Mouse (Mus musculus) limb, embryonic 15.5 days (tissue): ENCODE measurements around the gene Evi5l. TPM values are rescaled to one million over a fixed set of nuclear protein-coding genes. Genes with fewer than 3 reads are reported as not detected.

Source experiments
- ATAC-seq: fragments of 200-750 bp; cut with Nextera tagmentation; 2 replicates; pipeline ENCODE4 v1.8.0; 2017; ENCODE audit warnings: low read depth, moderate TSS enrichment; ENCODE audit not compliant: insufficient number of reproducible peaks, low FRiP score, low TSS enrichment
- H3K27ac ChIP-seq: fragments of 300-500 bp; sonication (generic); 2 replicates; pipeline ENCODE4 v1.5.1; 2015; ENCODE audit warnings: moderate library complexity, mild to moderate bottlenecking, inconsistent platforms
- H3K27me3 ChIP-seq: fragments of 300-500 bp; sonication (generic); 2 replicates; pipeline ENCODE4 v1.6.1; 2015; ENCODE audit warnings: inconsistent platforms
- H3K36me3 ChIP-seq: fragments of 300-500 bp; sonication (generic); 2 replicates; pipeline ENCODE4 v1.6.1; 2015; ENCODE audit warnings: inconsistent platforms
- H3K4me1 ChIP-seq: fragments of 300-500 bp; sonication (generic); 2 replicates; pipeline ENCODE4 v1.6.1; 2015; ENCODE audit warnings: inconsistent platforms
- H3K4me2 ChIP-seq: fragments of 300-500 bp; sonication (generic); 2 replicates; pipeline ENCODE4 v1.6.1; 2015; ENCODE audit warnings: mild to moderate bottlenecking, inconsistent platforms
- H3K4me3 ChIP-seq: fragments of 300-500 bp; sonication (generic); 2 replicates; pipeline ENCODE4 v1.5.1; 2015; ENCODE audit warnings: mild to moderate bottlenecking, inconsistent platforms
- H3K9ac ChIP-seq: fragments of 300-500 bp; sonication (generic); 2 replicates; pipeline ENCODE4 v1.6.1; 2015; ENCODE audit warnings: inconsistent platforms
- H3K9me3 ChIP-seq: fragments of 300-500 bp; sonication (generic); 2 replicates; pipeline ENCODE4 v1.6.1; 2016; ENCODE audit warnings: inconsistent platforms
- WGBS: fragments of 180-500 bp; shearing (Covaris S2); methylation state at CpG from one replicate; pipeline ENCODE4 v1.1.7; 2015; 5-methylcytosine and 5-hydroxymethylcytosine counted together
- polyA plus RNA-seq: library from polyadenylated mRNA; unstranded; fragments of >200 nt; fragmentation: Nextera tagmentation; extraction: Ambion mirVana; gene quantifications from 2 replicates; pipeline ENCODE4 v1.2.1, GENCODE M21; 2015

Evi5l gene
- polyA plus RNA-seq, 1 experiment from 2014 or later = 28.7 TPM

GRCm38 (mm10) chr8:4174018-4174417 lies 7.7 kb downstream of the Evi5l start:
- Histone ChIP-seq H3K4me2 (no peak overlapping the region), H3K27ac (no peak overlapping the region), H3K9ac (no peak overlapping the region), H3K4me1 (no peaks in the 10 kb centered on the region), H3K27me3 (no peaks in the 10 kb centered on the region), H3K4me3 (no peak overlapping the region), H3K9me3 (no peaks in the 10 kb centered on the region), H3K36me3 (peaks cover 3% of the 10 kb centered on the region)
- no peak for ATAC-seq
- 58% methylated on average over 2 of the region's 2 CpGs for WGBS

GRCm38 (mm10) chr8:4183409-4183808 lies 17.0 kb downstream of the Evi5l start:
- no peak overlapping the region for H3K9ac ChIP-seq
- WGBS = 85% methylated on average over 8 of the region's 8 CpGs
- no peaks in the 10 kb centered on the region for H3K27me3 ChIP-seq
- H3K4me1 ChIP-seq = no peaks in the 10 kb centered on the region
- H3K27ac ChIP-seq = no peak overlapping the region
- no peak overlapping the region for H3K4me3 ChIP-seq
- H3K36me3 ChIP-seq = peaks cover 37% of the 10 kb centered on the region
- H3K9me3 ChIP-seq = no peaks in the 10 kb centered on the region
- H3K4me2 ChIP-seq = no peak overlapping the region
- no peak for ATAC-seq

DNA sequence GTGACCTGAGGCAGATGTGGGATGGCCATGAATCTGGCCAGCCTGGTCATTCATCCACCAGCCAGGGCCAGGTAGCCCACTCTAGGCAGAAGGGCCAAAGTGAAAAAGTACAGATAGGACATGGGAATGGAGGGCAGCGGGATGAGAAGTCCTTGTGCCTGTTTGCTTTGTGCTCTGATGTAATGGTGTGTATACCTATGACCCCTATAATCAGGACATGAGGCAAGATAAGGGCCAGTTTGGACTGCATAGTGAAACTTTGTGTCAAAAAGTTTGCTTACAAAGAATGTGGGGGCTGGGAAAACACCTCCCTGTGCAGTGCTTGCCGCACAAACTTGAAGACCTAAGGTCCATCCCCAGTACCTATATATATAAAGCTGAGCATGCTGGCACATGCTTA lies 19.8 kb downstream of the Evi5l start:
- Histone ChIP-seq H3K9me3 (no peaks in the 10 kb centered on the region), H3K27ac (no peak overlapping the region), H3K4me3 (no peak overlapping the region), H3K27me3 (no peaks in the 10 kb centered on the region), H3K4me2 (no peak overlapping the region), H3K4me1 (no peaks in the 10 kb centered on the region), H3K9ac (no peak overlapping the region), H3K36me3 (peaks cover 49% of the 10 kb centered on the region)
- ATAC-seq = no peak
- 93% methylated on average over 2 of the region's 2 CpGs for WGBS

DNA sequence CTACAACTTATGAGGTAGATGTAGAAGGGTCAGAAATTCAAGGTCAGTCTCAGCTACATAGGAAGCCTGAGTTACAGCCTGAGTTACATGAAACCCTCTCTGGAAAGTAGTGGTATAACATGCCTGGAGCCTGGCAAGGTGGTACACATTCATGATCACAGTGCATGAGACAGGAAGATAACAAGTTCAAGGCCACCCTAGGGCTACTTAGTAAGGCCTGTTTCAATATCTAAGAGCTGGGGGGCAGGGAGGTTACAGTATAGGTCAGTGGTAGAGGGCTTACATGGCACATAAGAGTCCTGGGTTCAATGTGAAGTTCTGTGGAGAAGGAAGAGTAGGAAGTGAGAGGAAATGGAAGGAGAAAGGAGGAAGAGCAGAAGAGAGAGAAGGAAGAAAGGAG lies 22.2 kb downstream of the Evi5l start:
- H3K4me3 ChIP-seq = no peak overlapping the region
- H3K27ac ChIP-seq = no peak overlapping the region
- H3K36me3 ChIP-seq = peaks cover 54% of the 10 kb centered on the region
- no peak overlapping the region for H3K9ac ChIP-seq
- no peak overlapping the region for H3K4me2 ChIP-seq
- H3K27me3 ChIP-seq = no peaks in the 10 kb centered on the region
- H3K4me1 ChIP-seq = peaks cover 4% of the 10 kb centered on the region
- ATAC-seq = no peak
- no peaks in the 10 kb centered on the region for H3K9me3 ChIP-seq

GRCm38 (mm10) chr8:4189031-4189722 lies 22.8 kb downstream of the Evi5l start:
- no peak overlapping the region for H3K9ac ChIP-seq
- H3K36me3 ChIP-seq = peaks cover 54% of the 10 kb centered on the region

DNA sequence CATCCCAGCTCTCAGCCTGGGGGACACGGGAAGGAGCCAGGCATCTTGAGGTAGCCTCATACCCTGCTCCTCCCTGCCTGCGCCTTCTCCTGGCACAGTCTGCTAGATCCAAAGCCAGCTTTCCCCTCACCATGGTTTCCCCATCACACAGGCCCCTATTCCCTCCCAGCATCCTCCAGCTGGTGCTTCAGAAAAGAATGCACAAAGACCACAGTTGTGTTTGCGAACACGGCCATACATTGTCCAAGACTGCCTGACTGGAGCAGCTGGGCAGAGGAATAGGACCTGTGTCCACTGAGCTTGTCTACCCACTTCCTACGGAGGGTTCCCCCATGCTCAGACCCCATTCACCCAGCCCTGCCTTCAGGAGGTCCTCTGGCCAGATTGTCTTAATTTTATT lies 25.9 kb downstream of the Evi5l start:
- H3K4me3 ChIP-seq = no peak overlapping the region
- peaks cover 4% of the 10 kb centered on the region for H3K4me1 ChIP-seq
- H3K4me2 ChIP-seq = no peak overlapping the region
- no peaks in the 10 kb centered on the region for H3K27me3 ChIP-seq
- 69% methylated on average over 5 of the region's 5 CpGs for WGBS
- no peak for ATAC-seq
- H3K27ac ChIP-seq = no peak overlapping the region
- H3K9ac ChIP-seq = no peak overlapping the region
- H3K36me3 ChIP-seq = peaks cover 48% of the 10 kb centered on the region
- no peaks in the 10 kb centered on the region for H3K9me3 ChIP-seq

More at GRCm38 (mm10) chr8:4189031-4189722, 22.8 kb downstream of the Evi5l start:
- H3K27ac ChIP-seq = no peak overlapping the region
- no peak overlapping the region for H3K4me2 ChIP-seq
- H3K27me3 ChIP-seq = no peaks in the 10 kb centered on the region
- no peak overlapping the region for H3K4me3 ChIP-seq
- no peak for ATAC-seq
- 22% methylated on average over 3 of the region's 3 CpGs for WGBS
- peaks cover 4% of the 10 kb centered on the region for H3K4me1 ChIP-seq
- no peaks in the 10 kb centered on the region for H3K9me3 ChIP-seq

DNA sequence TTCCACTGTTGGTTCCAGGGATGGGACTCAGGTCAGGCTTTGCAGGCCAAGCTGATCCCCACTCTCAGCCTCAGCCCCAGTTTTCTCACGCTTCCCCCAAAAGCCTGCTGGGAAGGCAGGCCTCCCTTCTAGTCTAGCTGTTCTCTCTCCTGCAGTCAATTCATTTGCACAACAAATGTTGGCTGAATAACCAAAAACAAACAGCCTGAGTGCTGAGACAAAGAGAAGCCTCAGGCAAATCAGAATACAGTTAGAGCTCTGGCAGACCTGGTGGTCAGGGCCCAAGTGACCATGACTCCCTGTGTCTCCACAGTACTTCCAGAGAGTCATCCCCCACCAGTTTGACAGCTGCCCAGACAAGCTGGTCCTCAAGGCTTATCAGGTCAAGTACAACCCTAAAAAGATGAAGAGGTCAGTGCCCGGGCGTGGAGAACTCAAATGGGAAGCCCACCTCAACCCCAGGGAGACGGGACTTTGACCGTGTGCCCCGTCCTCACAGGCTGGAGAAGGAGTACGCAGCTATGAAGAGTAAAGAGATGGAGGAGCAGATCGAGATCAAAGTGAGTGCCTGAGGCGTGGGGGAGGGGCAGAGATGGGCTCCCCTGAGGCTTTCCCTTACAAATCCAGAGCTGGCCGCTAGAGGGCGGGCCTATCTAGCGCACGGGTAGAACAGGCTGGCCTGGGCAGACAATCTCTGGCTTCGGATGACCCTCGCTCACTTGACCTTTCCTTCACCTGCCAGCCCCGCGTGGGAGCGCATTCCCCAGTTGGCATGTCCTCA lies 26.6 kb downstream of the Evi5l start:
- Histone ChIP-seq H3K27me3 (no peaks in the 10 kb centered on the region), H3K27ac (no peak overlapping the region), H3K4me3 (no peak overlapping the region), H3K36me3 (peaks cover 44% of the 10 kb centered on the region), H3K4me1 (peaks cover 4% of the 10 kb centered on the region), H3K9ac (no peak overlapping the region), H3K4me2 (no peak overlapping the region), H3K9me3 (no peaks in the 10 kb centered on the region)
- 13% methylated on average over 18 of the region's 18 CpGs for WGBS
- no peak for ATAC-seq

DNA sequence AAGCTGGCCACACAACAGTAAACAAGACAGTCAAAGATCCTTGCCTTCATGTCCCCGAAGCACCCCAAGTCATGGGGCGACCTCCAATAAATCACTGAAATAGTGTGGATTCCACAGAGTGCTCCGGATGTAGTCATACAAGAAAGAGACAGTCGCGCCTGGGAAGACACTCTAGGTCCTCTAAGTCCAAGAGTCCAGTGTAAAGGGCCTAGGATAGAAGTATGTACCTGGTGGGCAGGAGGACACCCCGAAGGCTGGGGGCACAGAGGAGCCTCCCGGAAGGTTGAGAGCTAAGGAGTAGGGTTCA lies 27.2 kb downstream of the Evi5l start:
- H3K4me3 ChIP-seq = no peak overlapping the region
- no peaks in the 10 kb centered on the region for H3K27me3 ChIP-seq
- H3K9me3 ChIP-seq = no peaks in the 10 kb centered on the region
- peaks cover 4% of the 10 kb centered on the region for H3K4me1 ChIP-seq
- peaks cover 39% of the 10 kb centered on the region for H3K36me3 ChIP-seq
- no peak overlapping the region for H3K4me2 ChIP-seq
- H3K9ac ChIP-seq = no peak overlapping the region
- no peak overlapping the region for H3K27ac ChIP-seq
- ATAC-seq = no peak
- WGBS = 50% methylated on average over 7 of the region's 7 CpGs

DNA sequence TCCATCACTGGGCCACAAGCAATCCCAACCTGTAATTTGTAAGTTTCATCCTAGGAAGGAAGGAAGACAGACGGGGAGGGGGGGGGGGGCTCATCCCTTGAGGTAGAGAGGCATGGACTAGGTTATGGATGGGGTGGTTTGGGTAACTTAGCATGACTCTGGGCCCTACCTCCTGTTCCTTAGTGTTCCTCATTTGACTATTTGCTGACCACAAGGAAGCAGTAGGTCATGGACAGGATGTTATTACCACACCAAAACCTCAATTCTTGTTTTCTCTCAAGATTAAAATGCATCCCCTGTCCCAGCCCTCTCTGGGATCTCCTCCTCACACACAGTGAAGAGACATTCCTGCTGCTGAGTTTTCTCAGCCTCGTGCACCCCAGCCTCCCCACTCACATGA lies 35.0 kb downstream of the Evi5l start:
- H3K27ac ChIP-seq = no peak overlapping the region

DNA sequence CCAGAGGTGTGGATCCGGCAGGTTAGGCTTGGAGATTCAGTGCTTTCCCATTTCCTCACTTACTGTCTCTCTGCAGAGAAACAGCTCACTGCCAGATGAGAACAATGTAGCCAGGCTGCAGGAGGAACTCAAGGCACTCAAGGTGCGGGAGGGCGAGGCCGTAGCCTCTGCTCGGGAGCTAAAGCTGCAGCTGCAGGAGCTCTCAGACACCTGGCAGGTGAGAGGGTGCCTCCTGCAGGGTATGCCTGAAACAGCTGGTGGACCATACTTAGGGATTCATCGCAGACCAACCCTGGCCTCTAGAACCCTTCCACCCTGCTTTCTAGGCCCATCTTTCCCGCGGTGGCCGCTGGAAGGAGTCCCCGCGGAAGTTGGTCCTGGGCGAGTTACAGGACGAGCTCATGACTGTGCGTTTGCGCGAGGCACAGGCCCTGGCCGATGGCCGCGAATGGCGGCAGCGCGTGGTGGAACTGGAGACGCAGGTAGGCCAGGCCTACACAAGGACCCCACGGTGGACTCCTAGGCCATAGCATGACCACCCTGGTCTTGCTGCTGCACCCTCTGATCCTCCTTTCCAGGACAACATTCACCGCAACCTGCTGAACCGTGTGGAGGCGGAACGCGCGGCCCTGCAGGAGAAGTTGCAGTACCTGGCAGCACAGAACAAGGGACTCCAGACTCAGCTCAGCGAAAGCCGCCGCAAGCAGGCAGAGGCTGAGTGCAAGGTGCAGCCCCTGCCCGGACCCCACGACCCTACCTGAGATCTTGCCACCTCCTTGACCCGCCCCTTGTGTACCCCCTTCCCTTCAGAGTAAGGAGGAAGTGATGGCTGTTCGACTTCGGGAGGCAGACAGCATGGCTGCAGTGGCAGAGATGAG lies 39.1 kb downstream of the Evi5l start:
- Histone ChIP-seq H3K4me2 (no peak overlapping the region), H3K4me1 (peaks cover 16% of the 10 kb centered on the region), H3K27ac (no peak overlapping the region), H3K36me3 (peaks cover 46% of the 10 kb centered on the region), H3K9me3 (no peaks in the 10 kb centered on the region), H3K4me3 (peak overlapping the region; percentile 7; the same call in 1 of the 2 replicates), H3K9ac (no peak overlapping the region), H3K27me3 (peaks cover 36% of the 10 kb centered on the region)
- WGBS = 30% methylated on average over 38 of the region's 38 CpGs
- no peak for ATAC-seq

More for the DNA sequence above, 35.0 kb downstream of the Evi5l start:
- Histone ChIP-seq H3K36me3 (peaks cover 50% of the 10 kb centered on the region), H3K4me1 (peaks cover 7% of the 10 kb centered on the region), H3K9me3 (no peaks in the 10 kb centered on the region), H3K4me3 (no peak overlapping the region), H3K4me2 (no peak overlapping the region), H3K9ac (no peak overlapping the region), H3K27me3 (peaks cover 26% of the 10 kb centered on the region)
- 48% methylated on average over 2 of the region's 2 CpGs for WGBS
- ATAC-seq = no peak

GRCm38 (mm10) chr8:4206182-4207015 lies 40.0 kb downstream of the Evi5l start:
- WGBS = 18% methylated on average over 44 of the region's 44 CpGs
- Histone ChIP-seq H3K9me3 (no peaks in the 10 kb centered on the region), H3K36me3 (peaks cover 46% of the 10 kb centered on the region), H3K27me3 (peaks cover 39% of the 10 kb centered on the region), H3K9ac (no peak overlapping the region), H3K27ac (no peak overlapping the region; the same call in 1 of the 2 replicates), H3K4me1 (peaks cover 16% of the 10 kb centered on the region), H3K4me3 (peak overlapping the region; percentile 7; the same call in 1 of the 2 replicates), H3K4me2 (peak overlapping the region; percentile 27)
- ATAC-seq = no peak
